In the genomic region with DNA sequence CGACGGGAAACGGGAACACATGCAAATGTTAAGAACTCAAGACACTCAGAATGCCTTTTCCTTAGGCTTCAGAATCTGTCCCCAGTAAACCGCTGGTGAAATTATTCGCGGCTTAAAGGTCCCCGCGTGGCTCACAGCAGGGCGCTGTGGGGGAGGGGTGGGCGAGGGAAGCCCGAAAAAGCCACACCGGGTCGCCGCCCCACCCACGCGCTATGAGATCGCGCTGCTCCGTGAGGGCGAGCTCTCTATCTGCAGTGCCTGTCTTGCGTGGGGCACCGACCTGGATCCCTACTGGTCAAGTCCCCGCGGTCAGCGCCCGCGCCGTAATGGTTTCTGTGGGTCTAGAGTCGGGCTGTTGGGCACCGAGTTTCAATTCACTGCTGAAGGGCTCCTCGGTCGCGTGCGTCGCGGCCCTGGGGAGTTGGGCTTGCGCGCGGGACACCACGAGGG, we compare ENCODE assay signal across 8 mouse cellular contexts. TPM values are rescaled to one million over a fixed set of nuclear protein-coding genes. Genes with fewer than 3 reads are reported as not detected.
A peak's percentile ranks its signal among the peaks of the same experiment; 100 is the strongest.
DNase-seq lines count a peak whose midpoint lies in the region; ATAC-seq and TF ChIP-seq lines count a peak whose summit lies in the region.

No protein-coding gene starts in this region.

- ATAC-seq in cerebellum, adult (ENCODE audit: insufficient number of reproducible peaks, low FRiP score, low TSS enrichment), result 0 out of 2 replicates have a peak, but pooled peaks have one; percentile 18
- ATAC-seq in G1E (ENCODE audit: extremely low read depth, insufficient number of reproducible peaks, low FRiP score, poor library complexity, severe bottlenecking), result no peak
- ATAC-seq in forebrain, postnatal 0 days, result no peak
- ATAC-seq in kidney, embryonic 16.5 days (ENCODE audit: low FRiP score, low TSS enrichment), result no peak
- ATAC-seq in neural tube, embryonic 15.5 days (ENCODE audit: low FRiP score), result no peak

- 2% methylated on average over 40 of the region's 40 CpGs for WGBS in forebrain, postnatal 0 days
- under 1% methylated on average over 39 of the region's 40 CpGs for WGBS in kidney, embryonic 16.5 days
- WGBS in neural tube, embryonic 15.5 days, result 0% methylated on average over 39 of the region's 40 CpGs

- TF ChIP-seq CTCF in G1E (IDR thresholded peaks at IDR 0.05; ENCODE audit: low read depth, low read length), result no peak
- no peak for TF ChIP-seq CTCF in forebrain, postnatal 0 days (IDR thresholded peaks at IDR 0.05; ENCODE audit: low read depth)

- H3K9me3 ChIP-seq in G1E (replicated peaks), result peaks cover 56% of the 10 kb centered on the region
- no peaks in the 10 kb centered on the region for H3K9me3 ChIP-seq in forebrain, postnatal 0 days (ENCODE audit: low read length)
- no peaks in the 10 kb centered on the region for H3K9me3 ChIP-seq in kidney, embryonic 16.5 days (ENCODE audit: low read length)
- no peaks in the 10 kb centered on the region for H3K9me3 ChIP-seq in neural tube, embryonic 15.5 days (replicated peaks)

- peak overlapping the region; percentile 99 for H3K9ac ChIP-seq in forebrain, postnatal 0 days
- H3K9ac ChIP-seq in kidney, embryonic 16.5 days (replicated peaks; ENCODE audit: low read length), result peak overlapping the region; percentile 87
- peak overlapping the region; percentile 84 for H3K9ac ChIP-seq in neural tube, embryonic 15.5 days (replicated peaks)

- no peak for DNase-seq in cerebellum, adult 8-10 months
- no peak for DNase-seq in G1E (ENCODE audit: low spot score)
- peak; percentile 71 for DNase-seq in forebrain, postnatal 0 days
- peak; percentile 6 for DNase-seq in liver
- no peak for DNase-seq in c-Kit-positive CD71-positive TER-119-positive erythroid progenitor cells, embryonic 14.5 days (ENCODE audit: low spot score)

- H3K4me2 ChIP-seq in forebrain, postnatal 0 days (ENCODE audit: low read depth), result peak overlapping the region; percentile 73
- H3K4me2 ChIP-seq in kidney, embryonic 16.5 days (replicated peaks; ENCODE audit: low read depth, low read length), result peak overlapping the region; percentile 83
- peak overlapping the region; percentile 67 for H3K4me2 ChIP-seq in neural tube, embryonic 15.5 days

- no peaks in the 10 kb centered on the region for H3K36me3 ChIP-seq in G1E (replicated peaks)
- H3K36me3 ChIP-seq in forebrain, postnatal 0 days (ENCODE audit: insufficient read depth), result 0 out of 2 replicates have a peak, but pooled peaks cover 6% of the 10 kb centered on the region
- H3K36me3 ChIP-seq in kidney, embryonic 16.5 days (ENCODE audit: insufficient read depth, low read length), result peaks cover 3% of the 10 kb centered on the region; the same call in 1 of the 2 replicates
- H3K36me3 ChIP-seq in neural tube, embryonic 15.5 days, result no peaks in the 10 kb centered on the region

- peak overlapping the region; percentile 98 for H3K27ac ChIP-seq in forebrain, postnatal 0 days (ENCODE audit: low read depth, low read length)
- H3K27ac ChIP-seq in kidney, embryonic 16.5 days (ENCODE audit: low read length), result peak overlapping the region; percentile 71
- H3K27ac ChIP-seq in neural tube, embryonic 15.5 days (replicated peaks), result peak overlapping the region; percentile 93

- peak overlapping the region; percentile 8; the same call in 1 of the 2 replicates for H3K4me3 ChIP-seq in G1E (ENCODE audit: low read depth, low read length)
- H3K4me3 ChIP-seq in forebrain, postnatal 0 days (ENCODE audit: low read depth, low read length), result peak overlapping the region; percentile 87
- H3K4me3 ChIP-seq in kidney, embryonic 16.5 days (ENCODE audit: low read length), result peak overlapping the region; percentile 81
- H3K4me3 ChIP-seq in neural tube, embryonic 15.5 days (replicated peaks), result peak overlapping the region; percentile 82

- H3K4me1 ChIP-seq in G1E (ENCODE audit: insufficient read depth, low read depth, low read length), result no peaks in the 10 kb centered on the region
- peaks cover 6% of the 10 kb centered on the region; the same call in 1 of the 2 replicates for H3K4me1 ChIP-seq in forebrain, postnatal 0 days (ENCODE audit: insufficient read depth)
- H3K4me1 ChIP-seq in kidney, embryonic 16.5 days (ENCODE audit: insufficient read depth, low read length), result peaks cover 14% of the 10 kb centered on the region
- peaks cover 21% of the 10 kb centered on the region for H3K4me1 ChIP-seq in neural tube, embryonic 15.5 days

- H3K27me3 ChIP-seq in G1E (ENCODE audit: insufficient read depth, low read length), result no peaks in the 10 kb centered on the region; the same call in 1 of the 2 replicates
- no peaks in the 10 kb centered on the region for H3K27me3 ChIP-seq in forebrain, postnatal 0 days (ENCODE audit: insufficient read depth, low read length)
- no peaks in the 10 kb centered on the region for H3K27me3 ChIP-seq in kidney, embryonic 16.5 days (ENCODE audit: insufficient read depth, low read length)
- no peaks in the 10 kb centered on the region for H3K27me3 ChIP-seq in neural tube, embryonic 15.5 days (replicated peaks)

RNA-seq across cellular contexts. Expression of gene Sox11, which starts 3.6 kb away (rescaled TPM):
- total RNA-seq in G1E (2014; fragmentation: Nextera tagmentation) (0.30 TPM in 1 of 2 replicates, not detected in the other), G1E (2017) (0.05 TPM in 1 of 2 replicates, not detected in the other)
- not detected in 2 replicates for polyA plus RNA-seq in G1E (2012)
- total RNA-seq in forebrain, postnatal 0 days (2014; rRNA removed), result 216 and 297 TPM in 2 replicates
- 245 and 288 TPM in 2 replicates for polyA plus RNA-seq in forebrain, postnatal 0 days (2015; fragmentation: Nextera tagmentation; extraction: Ambion mirVana)
- 60.2 and 68.5 TPM in 2 replicates for polyA plus RNA-seq in kidney, embryonic 16.5 days (2015; fragmentation: Nextera tagmentation; extraction: Ambion mirVana)
- 156 and 197 TPM in 2 replicates for polyA plus RNA-seq in neural tube, embryonic 15.5 days (2015; fragmentation: Nextera tagmentation; extraction: Ambion mirVana)

Comparison
In these comparisons a context has a peak if more than half of its experiments do, and no peak if none do; other contexts are left out.
1. DNase-seq: peak in forebrain, postnatal 0 days (single experiment) and liver (single experiment); none in cerebellum, adult 8-10 months (single experiment), G1E (single experiment) and c-Kit-positive CD71-positive TER-119-positive erythroid progenitor cells, embryonic 14.5 days (single experiment).
2. H3K4me3 ChIP-seq: peak in every context shown above with its lines; median percentile 87 in forebrain, postnatal 0 days; 82 in neural tube, embryonic 15.5 days; 81 in kidney, embryonic 16.5 days; 8 in G1E.
3. RNA of gene Sox11, which starts 3.6 kb away (polyA plus RNA-seq): 245 to 288 TPM in forebrain, postnatal 0 days, 156 to 197 TPM in neural tube, embryonic 15.5 days and 60.2 to 68.5 TPM in kidney, embryonic 16.5 days; not detected in G1E; every median in the first group is over 10 times any median in the second.
4. Peak in every context shown above with its lines, with median percentiles within 50 percentile points of each other: H3K27ac ChIP-seq, H3K4me2 ChIP-seq and H3K9ac ChIP-seq.